Mouse (Mus musculus): Measurements from ENCODE around the gene Tmem86a. TPM values are rescaled to one million over a fixed set of nuclear protein-coding genes. Genes with fewer than 3 reads are reported as not detected.
A peak's percentile ranks its signal among the peaks of the same experiment; 100 is the strongest.

Gene Tmem86a
- polyA plus RNA-seq, 1 experiment from 2014 or later: 21.1 TPM

GRCm38 (mm10) chr7:47007109-47007780 is 43.2 kb upstream of the Tmem86a start:
- WGBS: 10% methylated on average over 21 of the region's 21 CpGs
- Histone ChIP-seq H3K27ac (replicated peaks) (peak overlapping the region; percentile 97), H3K4me3 (ENCODE audit: low read depth, low read length) (peak overlapping the region; percentile 74), H3K9ac (ENCODE audit: low read length) (peak overlapping the region; percentile 82), H3K27me3 (ENCODE audit: control insufficient read depth, insufficient read depth, low read length) (no peaks in the 10 kb centered on the region), H3K36me3 (ENCODE audit: control insufficient read depth, insufficient read depth, low read length) (no peaks in the 10 kb centered on the region), H3K4me1 (replicated peaks; ENCODE audit: control insufficient read depth, insufficient read depth) (peaks cover 2% of the 10 kb centered on the region; the same call in 1 of the 2 replicates), H3K4me2 (replicated peaks; ENCODE audit: low read depth) (peak overlapping the region; percentile 71), H3K9me3 (ENCODE audit: control insufficient read depth, low read length) (no peaks in the 10 kb centered on the region)
- ATAC-seq (ENCODE audit: low FRiP score, low TSS enrichment) (no peak), DNase-seq (ENCODE audit: low spot score) (no peak)
- TF ChIP-seq EP300 (optimal IDR thresholded peaks at IDR 0.05) (no peak), CTCF (IDR thresholded peaks at IDR 0.05; ENCODE audit: low read depth) (no peak)

GRCm38 (mm10) chr7:47007818-47008167 is 42.6 kb upstream of the Tmem86a start:
- Histone ChIP-seq H3K27me3 (ENCODE audit: control insufficient read depth, insufficient read depth, low read length) (no peaks in the 10 kb centered on the region), H3K4me2 (replicated peaks; ENCODE audit: low read depth) (peak overlapping the region; percentile 71), H3K4me1 (replicated peaks; ENCODE audit: control insufficient read depth, insufficient read depth) (peaks cover 2% of the 10 kb centered on the region; the same call in 1 of the 2 replicates), H3K36me3 (ENCODE audit: control insufficient read depth, insufficient read depth, low read length) (no peaks in the 10 kb centered on the region), H3K9me3 (ENCODE audit: control insufficient read depth, low read length) (no peaks in the 10 kb centered on the region), H3K27ac (replicated peaks) (peak overlapping the region; percentile 97), H3K9ac (ENCODE audit: low read length) (peak overlapping the region; percentile 82), H3K4me3 (ENCODE audit: low read depth, low read length) (peak overlapping the region; percentile 74)
- no peak for DNase-seq (ENCODE audit: low spot score)
- ATAC-seq (ENCODE audit: low FRiP score, low TSS enrichment): peak; percentile 79
- under 1% methylated on average over 25 of the region's 25 CpGs for WGBS
- TF ChIP-seq EP300 (optimal IDR thresholded peaks at IDR 0.05): no peak
- TF ChIP-seq CTCF (IDR thresholded peaks at IDR 0.05; ENCODE audit: low read depth): peak; percentile 75

GRCm38 (mm10) chr7:47008168-47008993 is 42.0 kb upstream of the Tmem86a start, which contains the start of gene Spty2d1:
Gene Spty2d1, minus strand, starts transcription at chr7:47008411.
- ATAC-seq (ENCODE audit: low FRiP score, low TSS enrichment) (peak; percentile 96), DNase-seq (ENCODE audit: low spot score) (peak; percentile 99)
- Histone ChIP-seq H3K36me3 (ENCODE audit: control insufficient read depth, insufficient read depth, low read length) (no peaks in the 10 kb centered on the region), H3K4me3 (ENCODE audit: low read depth, low read length) (peak within 1 kb of the TSS; percentile 74), H3K4me1 (replicated peaks; ENCODE audit: control insufficient read depth, insufficient read depth) (peaks cover 2% of the 10 kb centered on the region; the same call in 1 of the 2 replicates), H3K9me3 (ENCODE audit: control insufficient read depth, low read length) (no peaks in the 10 kb centered on the region), H3K4me2 (replicated peaks; ENCODE audit: low read depth) (peak within 1 kb of the TSS; percentile 71), H3K27ac (replicated peaks) (peak within 1 kb of the TSS; percentile 97), H3K9ac (ENCODE audit: low read length) (peak within 1 kb of the TSS; percentile 82), H3K27me3 (ENCODE audit: control insufficient read depth, insufficient read depth, low read length) (no peaks in the 10 kb centered on the region)
- WGBS: under 1% methylated on average over 56 of the region's 57 CpGs
- 0 out of 2 replicates have a peak, but pooled peaks have one; percentile 7 for TF ChIP-seq CTCF (IDR thresholded peaks at IDR 0.05; ENCODE audit: low read depth)
- TF ChIP-seq EP300 (optimal IDR thresholded peaks at IDR 0.05): no peak

- no peak overlapping the region for H3K27ac ChIP-seq (replicated peaks)
- no peak overlapping the region for H3K4me2 ChIP-seq (replicated peaks; ENCODE audit: low read depth)
- H3K4me1 ChIP-seq (replicated peaks; ENCODE audit: control insufficient read depth, insufficient read depth): peaks cover 2% of the 10 kb centered on the region
- 25% methylated on average over 9 of the region's 9 CpGs for WGBS
- no peak for DNase-seq (ENCODE audit: low spot score)
- H3K9me3 ChIP-seq (ENCODE audit: control insufficient read depth, low read length): no peaks in the 10 kb centered on the region
- no peak for ATAC-seq (ENCODE audit: low FRiP score, low TSS enrichment)
- H3K36me3 ChIP-seq (ENCODE audit: control insufficient read depth, insufficient read depth, low read length): no peaks in the 10 kb centered on the region
- H3K4me3 ChIP-seq (ENCODE audit: low read depth, low read length): no peak overlapping the region
- no peak overlapping the region for H3K9ac ChIP-seq (ENCODE audit: low read length)
- TF ChIP-seq EP300 (optimal IDR thresholded peaks at IDR 0.05) (no peak), CTCF (IDR thresholded peaks at IDR 0.05; ENCODE audit: low read depth) (no peak)
- H3K27me3 ChIP-seq (ENCODE audit: control insufficient read depth, insufficient read depth, low read length): no peaks in the 10 kb centered on the region
Observed at GRCm38 (mm10) chr7:47013131-47013767, 37.2 kb upstream of the Tmem86a start.

GRCm38 (mm10) chr7:47014564-47015389 is 35.6 kb upstream of the Tmem86a start:
- DNase-seq (ENCODE audit: low spot score): no peak
- no peaks in the 10 kb centered on the region for H3K27me3 ChIP-seq (ENCODE audit: control insufficient read depth, insufficient read depth, low read length)
- peak overlapping the region; percentile 72; the same call in 1 of the 2 replicates for H3K27ac ChIP-seq (replicated peaks)
- no peak overlapping the region for H3K4me2 ChIP-seq (replicated peaks; ENCODE audit: low read depth)
- peaks cover 2% of the 10 kb centered on the region; the same call in 1 of the 2 replicates for H3K4me1 ChIP-seq (replicated peaks; ENCODE audit: control insufficient read depth, insufficient read depth)
- no peak overlapping the region for H3K4me3 ChIP-seq (ENCODE audit: low read depth, low read length)
- ATAC-seq (ENCODE audit: low FRiP score, low TSS enrichment): peak; percentile 49
- no peak overlapping the region for H3K9ac ChIP-seq (ENCODE audit: low read length)
- H3K36me3 ChIP-seq (ENCODE audit: control insufficient read depth, insufficient read depth, low read length): no peaks in the 10 kb centered on the region
- TF ChIP-seq CTCF (IDR thresholded peaks at IDR 0.05; ENCODE audit: low read depth) (no peak), EP300 (optimal IDR thresholded peaks at IDR 0.05) (no peak)
- H3K9me3 ChIP-seq (ENCODE audit: control insufficient read depth, low read length): no peaks in the 10 kb centered on the region
- WGBS: 37% methylated on average over 10 of the region's 11 CpGs
